Mouse (Mus musculus) heart, adult 2 months (tissue): Measurements from ENCODE around the gene Nt5c. TPM values are rescaled to one million over a fixed set of nuclear protein-coding genes. Genes with fewer than 3 reads are reported as not detected.

Experiments
- DNase-seq, 2 experiments: peaks; one replicate each; pipeline ENCODE4 v3.0.0; 2021
- H3K27ac ChIP-seq: fragments of 200-600 bp; 2 replicates; pipeline ENCODE4 v1.8.1; 2022
- H3K27me3 ChIP-seq: fragments of 200-500 bp; 2 replicates; pipeline ENCODE4 v1.6.1; 2012; ENCODE audit warnings: mild to moderate bottlenecking, low read length, inconsistent platforms, mixed read lengths; ENCODE audit not compliant: control insufficient read depth, insufficient read depth
- H3K36me3 ChIP-seq: fragments of 200-500 bp; 2 replicates; pipeline ENCODE4 v1.6.1; 2012; ENCODE audit warnings: low read length, inconsistent platforms; ENCODE audit not compliant: control insufficient read depth, insufficient read depth
- H3K4me1 ChIP-seq: fragments of 200-500 bp; 2 replicates; pipeline ENCODE4 v1.6.1; 2011; ENCODE audit warnings: low read length; ENCODE audit not compliant: control insufficient read depth, insufficient read depth
- H3K4me3 ChIP-seq: fragments of 200-600 bp; 2 replicates; pipeline ENCODE4 v1.8.1; 2022
- H3K79me2 ChIP-seq: fragments of 200-500 bp; replicated peaks from 2 replicates; pipeline ENCODE4 v1.6.1; 2012; ENCODE audit warnings: mild to moderate bottlenecking, inconsistent platforms, low read length, moderate library complexity, mixed read lengths; ENCODE audit not compliant: control insufficient read depth, insufficient read depth
- H3K9ac ChIP-seq: fragments of 200-500 bp; 2 replicates; pipeline ENCODE4 v1.6.1; 2012; ENCODE audit warnings: low read depth, mild to moderate bottlenecking, control low read depth, inconsistent platforms, low read length, mixed read lengths
- CTCF ChIP-seq: fragments of 200-600 bp; IDR thresholded peaks from 2 replicates; pipeline ENCODE4 v1.8.1; 2022; ENCODE audit warnings: antibody characterized with exemption, mild to moderate bottlenecking, moderate library complexity
- EP300 ChIP-seq: fragments of 200-500 bp; IDR thresholded peaks from 2 replicates; pipeline ENCODE4 v1.6.1; 2011; ENCODE audit warnings: low read depth, low read length, control low read depth; ENCODE audit not compliant: insufficient read depth
- POLR2A ChIP-seq: fragments of 200-500 bp; IDR thresholded peaks from 2 replicates; pipeline ENCODE4 v1.6.1; 2011; ENCODE audit warnings: mild to moderate bottlenecking, low read depth, low read length, control low read depth; ENCODE audit not compliant: insufficient read depth
- WGBS: fragments of 180-500 bp; shearing (Covaris S2); methylation state at CpG from one replicate; pipeline ENCODE4 v1.1.7; 2018; 5-methylcytosine and 5-hydroxymethylcytosine counted together
- intact Hi-C: fragments of 180-260 bp; cut with DNase I; formaldehyde crosslinking; loops from one replicate; pipeline ENCODE4 v1.15.1; 2025
- polyA plus RNA-seq: library from polyadenylated mRNA; depleted of rRNA; stranded (reverse); fragments of >200 nt; gene quantifications from 2 replicates; pipeline ENCODE4 v1.2.3, GENCODE M21; 2012
- total RNA-seq, 2 experiments: library from RNA; stranded (reverse); gene quantifications; 2 replicates each; pipeline ENCODE4 v1.2.3; 2021

Gene Nt5c
- total and polyA plus RNA-seq, 3 experiments = 10.9 to 12.9 (median 12.4) TPM

DNA sequence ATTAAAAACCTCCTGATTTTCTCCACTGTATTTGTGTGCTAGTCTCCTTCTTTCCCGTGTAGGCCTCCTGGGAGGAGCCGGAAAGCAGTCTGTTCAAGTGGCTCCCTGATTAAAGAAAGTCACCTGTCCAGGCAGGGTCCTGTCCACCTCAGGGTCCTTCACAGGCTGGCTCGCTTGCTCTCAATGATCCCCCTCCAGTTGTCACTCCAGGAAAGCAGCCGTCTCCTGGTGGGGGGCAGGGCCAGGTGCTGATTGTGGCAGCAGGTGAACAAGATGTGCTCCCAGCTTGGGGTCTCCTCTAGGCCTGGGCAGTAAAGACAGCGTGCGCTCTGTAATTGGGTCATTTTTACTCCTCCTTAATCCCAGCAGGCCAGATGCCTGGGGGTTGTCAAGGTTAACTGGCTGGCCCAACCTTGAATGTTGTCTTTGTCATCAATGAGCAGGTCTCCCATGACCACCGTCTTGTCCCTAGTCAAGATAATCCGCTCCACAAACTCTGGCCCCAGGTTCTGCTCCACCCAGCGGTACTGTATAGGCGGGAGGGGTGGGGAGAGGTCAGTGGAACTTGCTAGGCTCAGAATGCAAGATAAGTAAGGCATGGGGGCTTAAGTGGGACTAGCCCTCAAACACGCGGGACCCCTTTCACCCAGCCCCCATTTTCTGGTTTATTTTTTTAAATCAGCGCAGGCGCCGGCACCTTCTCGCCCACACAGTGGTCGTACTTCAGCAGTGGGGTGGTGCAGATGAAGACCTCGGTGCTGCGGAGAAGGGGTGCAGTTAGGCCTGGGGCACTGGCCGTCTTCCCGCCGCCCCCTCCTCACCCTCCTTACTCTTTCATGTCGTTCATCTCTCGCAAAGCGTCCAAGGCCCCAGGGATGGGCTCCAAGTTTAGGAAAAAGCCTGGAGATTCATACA lies 964 bp downstream of the Nt5c start:
- H3K4me1 ChIP-seq = peaks cover 2% of the 10 kb centered on the region

DNA sequence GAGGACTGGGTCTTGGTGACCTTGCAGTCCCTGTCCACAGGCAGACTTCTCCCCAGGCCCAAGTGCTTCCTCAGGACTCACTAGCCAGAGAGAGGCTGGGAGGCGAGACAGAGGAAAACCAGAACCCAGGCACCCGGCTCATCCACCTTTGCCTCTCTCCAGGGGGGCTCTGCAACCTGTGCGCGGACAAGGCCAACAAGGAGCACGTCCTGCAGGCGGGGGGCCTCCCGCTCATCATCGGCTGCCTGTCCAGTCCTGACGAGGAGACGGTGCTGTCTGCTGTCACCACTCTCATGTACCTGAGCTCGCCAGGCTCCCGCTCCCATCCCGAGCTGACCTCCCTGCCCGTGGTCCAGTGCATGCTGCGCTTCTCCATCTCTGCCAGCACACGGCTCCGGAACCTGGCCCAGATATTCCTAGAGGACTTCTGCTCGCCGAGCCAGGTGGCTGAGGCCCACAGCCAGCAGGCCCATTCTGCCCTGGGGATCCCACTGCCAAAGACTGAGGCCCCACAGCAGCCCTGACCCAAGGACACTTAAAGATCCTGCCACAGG lies 3.0 kb downstream of the Nt5c start:
- DNase-seq = no peak
- WGBS = 87% methylated on average over 19 of the region's 19 CpGs
- H3K9ac ChIP-seq = no peak overlapping the region
- intact Hi-C loops = no loop called here
- TF ChIP-seq EP300 = no peak
- TF ChIP-seq POLR2A = no peak
- TF ChIP-seq CTCF = no peak
- no peak overlapping the region for H3K4me3 ChIP-seq
- H3K27ac ChIP-seq = no peak overlapping the region
- H3K79me2 ChIP-seq = no peaks in the 10 kb centered on the region
- no peaks in the 10 kb centered on the region for H3K36me3 ChIP-seq
- H3K4me1 ChIP-seq = peaks cover 2% of the 10 kb centered on the region
- H3K27me3 ChIP-seq = no peaks in the 10 kb centered on the region

More for the DNA sequence above, 964 bp downstream of the Nt5c start:
- TF ChIP-seq EP300 (no peak), CTCF (no peak), POLR2A (no peak)
- Histone ChIP-seq H3K27me3 (no peaks in the 10 kb centered on the region), H3K79me2 (no peaks in the 10 kb centered on the region), H3K9ac (peak overlapping the region; percentile 42; the same call in 1 of the 2 replicates), H3K36me3 (no peaks in the 10 kb centered on the region), H3K27ac (peak overlapping the region; percentile 38; the same call in 1 of the 2 replicates), H3K4me3 (peak overlapping the region; percentile 79)
- DNase-seq = no peak
- 42% methylated on average over 25 of the region's 25 CpGs for WGBS
- intact Hi-C loops = loop anchor here (2.0 to 5.0 kb wide), 3 partner anchors 22 to 122 kb away; partner anchors contain the start of gene Mif4gd

DNA sequence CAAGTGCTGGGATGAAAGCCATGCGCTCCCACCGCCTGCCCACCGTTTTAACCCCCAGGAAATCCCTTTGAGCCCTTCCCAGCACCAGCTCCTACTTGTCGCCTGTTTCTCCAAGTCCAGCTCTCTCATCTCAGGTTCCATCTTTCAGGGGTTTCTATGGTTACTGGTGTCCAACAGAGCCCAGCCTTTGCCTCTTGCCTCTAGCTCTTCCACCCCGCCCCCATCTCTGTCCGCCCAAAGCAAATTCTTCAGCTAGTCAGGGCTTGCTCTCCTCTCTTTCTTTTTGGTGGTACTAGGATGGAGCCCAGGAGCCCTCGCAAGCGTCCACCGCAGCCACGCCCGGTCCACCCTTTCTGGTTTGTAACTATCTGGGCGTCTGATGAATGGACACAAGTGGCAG lies 6.5 kb downstream of the Nt5c start:
- no peaks in the 10 kb centered on the region for H3K4me1 ChIP-seq
- intact Hi-C loops = no loop called here
- H3K27ac ChIP-seq = no peak overlapping the region
- no peak overlapping the region for H3K4me3 ChIP-seq
- TF ChIP-seq EP300 (no peak), POLR2A (no peak), CTCF (no peak)
- no peaks in the 10 kb centered on the region for H3K36me3 ChIP-seq
- H3K9ac ChIP-seq = no peak overlapping the region
- H3K79me2 ChIP-seq = no peaks in the 10 kb centered on the region
- WGBS = 89% methylated on average over 12 of the region's 12 CpGs
- no peak for DNase-seq
- H3K27me3 ChIP-seq = no peaks in the 10 kb centered on the region

DNA sequence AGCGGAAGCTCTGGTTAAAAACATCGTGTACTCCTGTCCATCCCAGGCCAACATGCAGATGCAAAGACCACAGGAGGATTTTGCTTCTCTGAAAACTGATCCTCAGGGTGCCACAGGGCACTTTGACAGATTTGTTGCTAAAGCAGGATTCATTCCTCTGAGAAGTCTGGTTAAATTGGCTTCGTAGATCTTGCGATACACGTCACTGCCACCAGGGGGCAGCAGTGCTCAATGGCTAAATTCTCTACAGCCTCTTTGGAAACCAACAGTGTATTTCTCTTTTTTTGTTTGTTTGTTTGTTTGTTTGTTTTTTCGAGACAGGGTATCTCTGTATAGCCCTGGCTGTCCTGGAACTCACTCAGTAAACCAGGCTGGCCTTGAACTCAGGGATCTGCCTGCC lies 7.9 kb downstream of the Nt5c start:
- Histone ChIP-seq H3K9ac (no peak overlapping the region), H3K36me3 (no peaks in the 10 kb centered on the region), H3K79me2 (no peaks in the 10 kb centered on the region), H3K4me1 (no peaks in the 10 kb centered on the region), H3K27me3 (no peaks in the 10 kb centered on the region), H3K27ac (no peak overlapping the region), H3K4me3 (no peak overlapping the region)
- TF ChIP-seq CTCF (no peak; the same call in 1 of the 2 replicates), EP300 (peak; percentile 68; the same call in 1 of the 2 replicates), POLR2A (no peak)
- intact Hi-C loops = loop anchor here (5.0 kb wide), 1 partner anchor 234 kb away; no protein-coding TSS in a partner anchor
- 19% methylated on average over 6 of the region's 6 CpGs for WGBS
- peak; percentile 68 to 85 for DNase-seq

DNA sequence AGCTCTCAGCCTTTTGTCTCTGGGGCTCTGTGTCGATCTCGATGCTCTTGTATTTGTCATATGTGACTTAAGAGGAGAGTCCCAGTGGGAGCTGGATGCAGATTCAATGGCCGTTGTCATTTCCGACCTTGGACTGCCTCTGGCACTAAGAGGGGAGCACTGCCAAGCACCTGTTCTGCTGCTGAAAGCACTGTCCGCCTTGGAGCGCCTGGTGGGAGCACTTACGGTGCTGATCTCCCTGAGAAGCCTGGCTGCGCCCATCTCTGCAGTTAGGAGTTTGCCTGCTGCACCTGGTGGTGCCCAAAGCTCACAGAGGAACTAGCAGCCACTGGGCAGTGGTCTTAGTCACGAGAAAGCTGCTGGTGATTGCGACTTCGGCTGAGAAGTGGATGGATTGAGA lies 8.4 kb downstream of the Nt5c start:
- Histone ChIP-seq H3K79me2 (no peaks in the 10 kb centered on the region), H3K27me3 (no peaks in the 10 kb centered on the region), H3K27ac (no peak overlapping the region), H3K36me3 (no peaks in the 10 kb centered on the region), H3K4me1 (no peaks in the 10 kb centered on the region), H3K4me3 (no peak overlapping the region), H3K9ac (no peak overlapping the region)
- 64% methylated on average over 11 of the region's 11 CpGs for WGBS
- TF ChIP-seq CTCF (no peak), POLR2A (no peak)
- no peak for DNase-seq
- intact Hi-C loops = loop anchor here (5.0 kb wide), 1 partner anchor 234 kb away; no protein-coding TSS in a partner anchor
